8 mouse cellular contexts compared by ENCODE assay signal in genomic region chr6:29507447-29508309, GRCm38 (mm10). TPM values are rescaled to one million over a fixed set of nuclear protein-coding genes. Genes with fewer than 3 reads are reported as not detected.
DNase-seq lines count a peak whose midpoint lies in the region; ATAC-seq lines count a peak whose summit lies in the region.

Kcp (minus strand) TSS chr6:29507952.

- H3K4me2 ChIP-seq in heart, embryonic 11.5 days = peak within 1 kb of the TSS; percentile 84
- peak within 1 kb of the TSS; percentile 69 for H3K4me2 ChIP-seq in limb, embryonic 12.5 days
- peak within 1 kb of the TSS; percentile 64 for H3K4me2 ChIP-seq in neural tube, embryonic 13.5 days

- H3K36me3 ChIP-seq in heart, embryonic 11.5 days (ENCODE audit: control insufficient read depth, insufficient read depth, low read length) = no peaks in the 10 kb centered on the region
- H3K36me3 ChIP-seq in limb, embryonic 12.5 days = peaks cover 15% of the 10 kb centered on the region
- no peaks in the 10 kb centered on the region for H3K36me3 ChIP-seq in neural tube, embryonic 13.5 days

- peaks cover 14% of the 10 kb centered on the region for H3K4me1 ChIP-seq in heart, embryonic 11.5 days (ENCODE audit: control insufficient read depth, insufficient read depth, low read length)
- H3K4me1 ChIP-seq in limb, embryonic 12.5 days (replicated peaks) = peaks cover 45% of the 10 kb centered on the region
- H3K4me1 ChIP-seq in neural tube, embryonic 13.5 days (replicated peaks) = peaks cover 22% of the 10 kb centered on the region

- no peak within 1 kb of the TSS for H3K27ac ChIP-seq in heart, embryonic 11.5 days (ENCODE audit: low read depth, low read length)
- H3K27ac ChIP-seq in limb, embryonic 12.5 days = peak within 1 kb of the TSS; percentile 78
- no peak within 1 kb of the TSS for H3K27ac ChIP-seq in neural tube, embryonic 13.5 days (replicated peaks)

- no peaks in the 10 kb centered on the region for H3K9me3 ChIP-seq in heart, embryonic 11.5 days (replicated peaks; ENCODE audit: control insufficient read depth, low read length)
- H3K9me3 ChIP-seq in limb, embryonic 12.5 days = no peaks in the 10 kb centered on the region
- no peaks in the 10 kb centered on the region for H3K9me3 ChIP-seq in neural tube, embryonic 13.5 days

- WGBS in heart, embryonic 11.5 days (ENCODE audit: insufficient replicate concordance) = 1% methylated on average over 47 of the region's 47 CpGs
- WGBS in limb, embryonic 12.5 days = under 1% methylated on average over 47 of the region's 47 CpGs
- 2% methylated on average over 36 of the region's 47 CpGs for WGBS in neural tube, embryonic 13.5 days

- peak; percentile 16 for ATAC-seq in heart, embryonic 11.5 days (replicated peaks; ENCODE audit: insufficient number of reproducible peaks, low FRiP score, low TSS enrichment)
- peak; percentile 53 for ATAC-seq in common myeloid progenitor, adult 5-6 weeks (replicated peaks; ENCODE audit: low read depth, poor library complexity, severe bottlenecking)
- peak; percentile 56 for ATAC-seq in limb, embryonic 12.5 days (ENCODE audit: insufficient number of reproducible peaks, insufficient read depth, low FRiP score, low TSS enrichment, low read depth)
- peak; percentile 68 for ATAC-seq in neural tube, embryonic 13.5 days (ENCODE audit: low read depth)

- peak within 1 kb of the TSS; percentile 67 for H3K4me3 ChIP-seq in heart, embryonic 11.5 days (ENCODE audit: low read depth, low read length)
- H3K4me3 ChIP-seq in limb, embryonic 12.5 days (replicated peaks) = peak within 1 kb of the TSS; percentile 69
- peak within 1 kb of the TSS; percentile 52 for H3K4me3 ChIP-seq in neural tube, embryonic 13.5 days

- no peak for DNase-seq in heart, postnatal 25 days (ENCODE audit: low spot score)
- DNase-seq in heart, postnatal 14 days = peak; percentile 42 to 45
- no peak for DNase-seq in left cerebral cortex, adult 8-10 months (ENCODE audit: low spot score in 2 of 2)
- DNase-seq in layer of hippocampus, adult 9-10 months (ENCODE audit: low spot score) = no peak

- 0 out of 2 replicates have a peak, but pooled peaks cover 2% of the 10 kb centered on the region for H3K27me3 ChIP-seq in heart, embryonic 11.5 days (ENCODE audit: control insufficient read depth, insufficient read depth, low read length)
- no peaks in the 10 kb centered on the region for H3K27me3 ChIP-seq in limb, embryonic 12.5 days
- peaks cover 57% of the 10 kb centered on the region for H3K27me3 ChIP-seq in neural tube, embryonic 13.5 days

- H3K9ac ChIP-seq in heart, embryonic 11.5 days (ENCODE audit: low read depth, low read length) = peak within 1 kb of the TSS; percentile 77
- H3K9ac ChIP-seq in limb, embryonic 12.5 days (replicated peaks) = peak within 1 kb of the TSS; percentile 79
- peak within 1 kb of the TSS; percentile 67 for H3K9ac ChIP-seq in neural tube, embryonic 13.5 days

- intact Hi-C loops in heart, postnatal 25 days (cut with DNase I) = no loop called here
- intact Hi-C loops in heart, postnatal 14 days (cut with DNase I) = no loop called here

RNA-seq across cellular contexts. Expression of gene Kcp, which starts in this region (rescaled TPM):
- polyA plus RNA-seq in heart, embryonic 11.5 days (2014; fragmentation: Nextera tagmentation; extraction: Ambion mirVana) = 10.9 and 13.1 TPM in 2 replicates
- 1 to 10 TPM; 4.4 to 4.6 TPM for total RNA-seq in heart, postnatal 25 days (2021)
- not detected in 2 replicates for total RNA-seq in common myeloid progenitor, adult 5-6 weeks (2017)
- total RNA-seq in heart, postnatal 14 days (2021) = 10 to 100 TPM; 11.9 to 12.3 TPM
- polyA plus RNA-seq in limb, embryonic 12.5 days (2016; fragmentation: Nextera tagmentation; extraction: Ambion mirVana) = 38.7 and 41.6 TPM in 2 replicates
- polyA plus RNA-seq in neural tube, embryonic 13.5 days (2015; fragmentation: Nextera tagmentation; extraction: Ambion mirVana) = 20.1 and 24.6 TPM in 2 replicates
- 1 to 10 TPM in 3 of 4 experiments, under 1 TPM in 1; 0.78 to 1.2 (median 1.1) TPM for total RNA-seq in left cerebral cortex, adult 8-10 months (2022)

Comparison
In these comparisons a context has a peak if more than half of its experiments do, and no peak if none do; other contexts are left out.
1. DNase-seq: peak in heart, postnatal 14 days (2 of 2); none in heart, postnatal 25 days (single experiment), left cerebral cortex, adult 8-10 months (0 of 2) and layer of hippocampus, adult 9-10 months (single experiment).
2. Peak in ATAC-seq in common myeloid progenitor, adult 5-6 weeks; RNA of the gene not detected or under 1 TPM.
3. ATAC-seq: peak in every context shown above with its lines; median percentile 68 in neural tube, embryonic 13.5 days; 56 in limb, embryonic 12.5 days; 53 in common myeloid progenitor, adult 5-6 weeks; 16 in heart, embryonic 11.5 days.
4. Peak in every context shown above with its lines, with median percentiles within 50 percentile points of each other: H3K4me2 ChIP-seq, H3K4me3 ChIP-seq and H3K9ac ChIP-seq.